10 mouse cellular contexts compared by ENCODE assay signal in genomic region chr5:106773201-106773934, GRCm38 (mm10).
A peak's percentile ranks its signal among the peaks of the same experiment; 100 is the strongest.
DNase-seq lines count a peak whose midpoint lies in the region; ATAC-seq lines count a peak whose summit lies in the region.
"Had no signal": no experiment of that assay in that cellular context is flagged by ENCODE, and none has a peak within 500 bp of the region (broad histone marks: within the 10 kb centered on the region; RNA-seq: fewer than 3 reads in every experiment).

No protein-coding gene starts in this region.

- H3K27ac ChIP-seq in midbrain, embryonic 13.5 days = peak overlapping the region; percentile 59
- no peak overlapping the region for H3K27ac ChIP-seq in heart, embryonic 12.5 days (ENCODE audit: poor library complexity, severe bottlenecking)
- H3K27ac ChIP-seq: liver, embryonic 13.5 days had no signal

- no peaks in the 10 kb centered on the region for H3K36me3 ChIP-seq in midbrain, embryonic 13.5 days
- no peaks in the 10 kb centered on the region for H3K36me3 ChIP-seq in heart, embryonic 12.5 days
- H3K36me3 ChIP-seq: liver, embryonic 13.5 days had no signal

- WGBS in midbrain, embryonic 13.5 days = 16% methylated on average over 3 of the region's 3 CpGs
- 57% methylated on average over 3 of the region's 3 CpGs for WGBS in heart, embryonic 12.5 days

- no peak overlapping the region for H3K4me3 ChIP-seq in midbrain, embryonic 13.5 days (replicated peaks)
- H3K4me3 ChIP-seq in heart, embryonic 12.5 days = no peak overlapping the region
- H3K4me3 ChIP-seq: liver, embryonic 13.5 days had no signal

- H3K9ac ChIP-seq in midbrain, embryonic 13.5 days (replicated peaks) = no peak overlapping the region
- H3K9ac ChIP-seq in heart, embryonic 12.5 days = no peak overlapping the region
- H3K9ac ChIP-seq: liver, embryonic 13.5 days had no signal

- H3K4me1 ChIP-seq in midbrain, embryonic 13.5 days (replicated peaks) = peaks cover 33% of the 10 kb centered on the region
- no peaks in the 10 kb centered on the region for H3K4me1 ChIP-seq in heart, embryonic 12.5 days (replicated peaks)
- H3K4me1 ChIP-seq: liver, embryonic 13.5 days had no signal

- ATAC-seq in midbrain, embryonic 13.5 days = peak; percentile 69
- no peak for ATAC-seq in heart, embryonic 12.5 days (ENCODE audit: insufficient number of reproducible peaks, low FRiP score)

- H3K4me2 ChIP-seq in midbrain, embryonic 13.5 days (replicated peaks) = no peak overlapping the region
- H3K4me2 ChIP-seq in heart, embryonic 12.5 days = no peak overlapping the region
- H3K4me2 ChIP-seq: heart, embryonic 11.5 days; liver, embryonic 13.5 days had no signal

- H3K27me3 ChIP-seq in midbrain, embryonic 13.5 days = no peaks in the 10 kb centered on the region
- H3K27me3 ChIP-seq in heart, embryonic 12.5 days (replicated peaks) = no peaks in the 10 kb centered on the region

- DNase-seq in kidney, postnatal 4 days = peak; percentile 9 to 26
- DNase-seq in kidney, postnatal 25 days = no peak
- peak; percentile 64 for DNase-seq in embryo, embryonic 10.5 days (ENCODE audit: low spot score)
- peak; percentile 60 for DNase-seq in forelimb bud, embryonic 11.5 days (ENCODE audit: low read depth, low spot score)
- no peak for DNase-seq in gastrocnemius, postnatal 10 days
- no peak for DNase-seq in adrenal gland, postnatal 4 days (ENCODE audit: low spot score in 2 of 2)
- DNase-seq: liver, embryonic 13.5 days had no signal

- H3K9me3 ChIP-seq in midbrain, embryonic 13.5 days = no peaks in the 10 kb centered on the region
- no peaks in the 10 kb centered on the region for H3K9me3 ChIP-seq in heart, embryonic 12.5 days (replicated peaks)
- H3K9me3 ChIP-seq: liver, embryonic 13.5 days had no signal

Comparison
In these comparisons a context has a peak if more than half of its experiments do, and no peak if none do; other contexts are left out.
1. DNase-seq: peak in kidney, postnatal 4 days (2 of 2), embryo, embryonic 10.5 days (single experiment) and forelimb bud, embryonic 11.5 days (single experiment); none in kidney, postnatal 25 days (0 of 2), gastrocnemius, postnatal 10 days (single experiment) and adrenal gland, postnatal 4 days (0 of 2).